Mouse (Mus musculus): Measurements from ENCODE around the gene Slc16a13. TPM values are rescaled to one million over a fixed set of nuclear protein-coding genes. Genes with fewer than 3 reads are reported as not detected.
A peak's percentile ranks its signal among the peaks of the same experiment; 100 is the strongest.

Gene Slc16a13
- polyA plus RNA-seq, 2 experiments: 9.2 to 9.3 TPM

DNA sequence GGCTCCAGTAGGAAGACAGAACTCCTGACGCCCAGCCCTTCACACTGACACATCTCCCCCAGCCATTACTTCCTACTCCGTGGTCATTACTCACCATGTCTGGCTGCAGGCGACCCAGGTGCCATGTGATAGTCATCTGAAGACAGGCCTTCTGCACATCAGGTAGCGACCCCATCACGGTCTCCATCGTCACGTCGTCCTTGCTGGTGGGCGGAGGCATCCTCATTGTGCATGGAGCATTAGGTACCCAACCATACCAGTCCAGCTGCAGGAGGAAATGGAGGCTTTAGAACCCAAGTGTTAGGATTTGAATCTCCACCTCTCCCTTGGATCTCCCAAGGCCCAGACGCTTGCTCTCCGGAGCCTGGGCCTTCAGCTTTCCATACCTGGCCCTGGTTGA lies 21.7 kb upstream of the Slc16a13 start:
- TF ChIP-seq POLR2A (IDR thresholded peaks at IDR 0.05; ENCODE audit: borderline replicate concordance, extremely low read depth, insufficient read depth, insufficient read length): no peak
- DNase-seq (ENCODE audit: low spot score) (no peak), ATAC-seq (ENCODE audit: low FRiP score, low read depth) (no peak)
- H3K36me3 ChIP-seq (ENCODE audit: control insufficient read depth, insufficient read depth, low read length): no peaks in the 10 kb centered on the region
- H3K27me3 ChIP-seq (ENCODE audit: control insufficient read depth, insufficient read depth, low read length): no peaks in the 10 kb centered on the region
- H3K9ac ChIP-seq (ENCODE audit: low read depth, low read length, severe bottlenecking): no peak overlapping the region
- H3K9me3 ChIP-seq (ENCODE audit: control insufficient read depth, low read length): no peaks in the 10 kb centered on the region
- H3K4me1 ChIP-seq (ENCODE audit: control insufficient read depth, insufficient read depth, low read length): peaks cover 12% of the 10 kb centered on the region
- 69% methylated on average over 11 of the region's 11 CpGs for WGBS
- H3K27ac ChIP-seq (replicated peaks; ENCODE audit: low read depth, low read length): no peak overlapping the region
- no peak overlapping the region for H3K4me3 ChIP-seq (replicated peaks; ENCODE audit: low read length)
- H3K4me2 ChIP-seq (replicated peaks; ENCODE audit: low read depth, low read length, severe bottlenecking): no peak overlapping the region

DNA sequence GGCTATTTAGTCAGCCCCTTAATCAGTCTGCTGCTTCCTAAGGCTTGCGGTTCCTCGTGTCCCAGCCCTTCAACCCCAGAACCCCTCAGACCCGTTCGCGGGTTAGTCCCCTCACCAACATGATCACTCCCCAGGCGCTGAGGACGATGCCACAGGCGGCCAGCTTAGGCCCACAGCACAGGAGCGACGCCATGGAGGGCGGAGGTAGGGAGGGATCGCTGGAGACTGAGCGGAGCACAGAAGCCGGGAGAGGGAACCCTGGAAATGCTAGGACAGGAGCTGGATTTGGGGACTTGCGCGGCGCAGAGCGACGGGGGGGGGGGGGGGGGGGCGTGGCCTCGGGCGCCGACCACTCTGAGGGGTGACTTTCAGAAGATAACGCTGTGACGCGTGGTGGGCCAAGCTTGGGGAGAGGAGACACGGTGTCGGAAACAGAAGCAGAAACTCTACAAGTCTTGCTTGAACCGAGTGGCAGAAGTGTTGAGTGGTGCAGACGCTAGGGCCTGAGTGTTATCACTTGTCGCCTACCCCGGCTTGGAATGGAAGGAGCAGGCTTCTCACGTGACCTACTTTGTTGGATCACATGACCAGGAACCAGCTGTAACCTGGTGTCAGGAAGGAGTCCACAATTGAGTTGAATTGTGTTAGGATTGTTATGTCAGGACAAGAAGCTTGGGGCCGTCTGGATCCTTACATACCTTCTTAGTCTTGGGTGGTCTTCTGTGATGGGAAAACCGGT lies 18.8 kb upstream of the Slc16a13 start, which contains the start of the genes Gm21988 and Rnasek:
Gm21988 (minus strand) TSS at position 290 of the 739 bp plus-strand sequence.
Rnasek (minus strand) TSS at position 302 of the 739 bp plus-strand sequence.
- Histone ChIP-seq H3K4me1 (ENCODE audit: control insufficient read depth, insufficient read depth, low read length) (peaks cover 20% of the 10 kb centered on the region), H3K4me3 (replicated peaks; ENCODE audit: low read length) (peak within 1 kb of the TSS; percentile 67), H3K4me2 (replicated peaks; ENCODE audit: low read depth, low read length, severe bottlenecking) (peak within 1 kb of the TSS; percentile 88), H3K27ac (replicated peaks; ENCODE audit: low read depth, low read length) (peak within 1 kb of the TSS; percentile 74), H3K36me3 (ENCODE audit: control insufficient read depth, insufficient read depth, low read length) (peaks cover 14% of the 10 kb centered on the region), H3K27me3 (ENCODE audit: control insufficient read depth, insufficient read depth, low read length) (no peaks in the 10 kb centered on the region), H3K9me3 (ENCODE audit: control insufficient read depth, low read length) (no peaks in the 10 kb centered on the region), H3K9ac (ENCODE audit: low read depth, low read length, severe bottlenecking) (peak within 1 kb of the TSS; percentile 75)
- under 1% methylated on average over 25 of the region's 35 CpGs for WGBS
- DNase-seq (ENCODE audit: low spot score): peak; percentile 90
- TF ChIP-seq POLR2A (IDR thresholded peaks at IDR 0.05; ENCODE audit: borderline replicate concordance, extremely low read depth, insufficient read depth, insufficient read length): no peak
- ATAC-seq (ENCODE audit: low FRiP score, low read depth): peak; percentile 60

DNA sequence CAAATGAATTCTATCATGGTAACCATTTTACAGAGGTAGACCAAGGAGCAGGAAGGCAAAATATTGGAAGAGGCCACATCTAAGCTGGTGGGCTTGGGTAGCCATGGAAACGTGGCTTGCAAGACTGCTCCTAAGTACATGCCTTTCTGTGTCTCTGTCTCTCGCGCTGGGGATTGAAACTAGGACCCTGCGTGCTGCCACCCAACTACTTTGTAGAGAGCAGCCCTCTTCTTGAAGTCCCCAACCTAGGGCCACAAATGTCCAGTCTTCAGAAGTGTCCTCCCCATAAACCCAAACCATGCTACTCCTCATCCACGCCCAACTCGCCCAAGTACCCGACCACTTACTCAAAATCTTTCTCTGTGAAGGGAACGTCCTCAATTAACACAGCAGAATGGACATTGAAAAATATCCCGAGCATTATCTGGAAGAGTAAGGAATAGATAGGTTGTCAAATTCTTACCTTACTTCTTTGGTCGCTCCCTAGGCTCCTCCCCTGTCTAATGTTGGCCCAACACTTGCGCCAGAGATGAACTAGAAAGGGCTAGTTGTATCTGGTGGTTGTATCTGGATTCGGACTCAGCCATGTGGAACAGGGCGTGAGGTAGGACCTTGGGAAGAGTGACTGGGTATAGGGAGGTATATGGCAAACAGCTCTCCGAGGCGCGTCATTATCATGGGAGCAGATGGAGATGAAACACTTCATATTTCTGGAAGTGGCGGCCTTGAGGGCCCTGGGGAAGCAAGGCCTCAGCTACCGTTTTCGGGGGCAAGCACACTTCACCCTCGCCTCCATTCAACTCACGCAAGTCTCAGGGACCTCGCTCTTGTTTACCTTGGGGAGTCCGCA lies 18.0 kb upstream of the Slc16a13 start:
- 14% methylated on average over 23 of the region's 23 CpGs for WGBS
- peaks cover 21% of the 10 kb centered on the region for H3K36me3 ChIP-seq (ENCODE audit: control insufficient read depth, insufficient read depth, low read length)
- no peak for TF ChIP-seq POLR2A (IDR thresholded peaks at IDR 0.05; ENCODE audit: borderline replicate concordance, extremely low read depth, insufficient read depth, insufficient read length)
- peak overlapping the region; percentile 75 for H3K9ac ChIP-seq (ENCODE audit: low read depth, low read length, severe bottlenecking)
- peak overlapping the region; percentile 88 for H3K4me2 ChIP-seq (replicated peaks; ENCODE audit: low read depth, low read length, severe bottlenecking)
- no peaks in the 10 kb centered on the region for H3K9me3 ChIP-seq (ENCODE audit: control insufficient read depth, low read length)
- peaks cover 20% of the 10 kb centered on the region for H3K4me1 ChIP-seq (ENCODE audit: control insufficient read depth, insufficient read depth, low read length)
- DNase-seq (ENCODE audit: low spot score): no peak
- ATAC-seq (ENCODE audit: low FRiP score, low read depth): no peak
- H3K27me3 ChIP-seq (ENCODE audit: control insufficient read depth, insufficient read depth, low read length): no peaks in the 10 kb centered on the region
- H3K4me3 ChIP-seq (replicated peaks; ENCODE audit: low read length): peak overlapping the region; percentile 67
- peak overlapping the region; percentile 74 for H3K27ac ChIP-seq (replicated peaks; ENCODE audit: low read depth, low read length)

DNA sequence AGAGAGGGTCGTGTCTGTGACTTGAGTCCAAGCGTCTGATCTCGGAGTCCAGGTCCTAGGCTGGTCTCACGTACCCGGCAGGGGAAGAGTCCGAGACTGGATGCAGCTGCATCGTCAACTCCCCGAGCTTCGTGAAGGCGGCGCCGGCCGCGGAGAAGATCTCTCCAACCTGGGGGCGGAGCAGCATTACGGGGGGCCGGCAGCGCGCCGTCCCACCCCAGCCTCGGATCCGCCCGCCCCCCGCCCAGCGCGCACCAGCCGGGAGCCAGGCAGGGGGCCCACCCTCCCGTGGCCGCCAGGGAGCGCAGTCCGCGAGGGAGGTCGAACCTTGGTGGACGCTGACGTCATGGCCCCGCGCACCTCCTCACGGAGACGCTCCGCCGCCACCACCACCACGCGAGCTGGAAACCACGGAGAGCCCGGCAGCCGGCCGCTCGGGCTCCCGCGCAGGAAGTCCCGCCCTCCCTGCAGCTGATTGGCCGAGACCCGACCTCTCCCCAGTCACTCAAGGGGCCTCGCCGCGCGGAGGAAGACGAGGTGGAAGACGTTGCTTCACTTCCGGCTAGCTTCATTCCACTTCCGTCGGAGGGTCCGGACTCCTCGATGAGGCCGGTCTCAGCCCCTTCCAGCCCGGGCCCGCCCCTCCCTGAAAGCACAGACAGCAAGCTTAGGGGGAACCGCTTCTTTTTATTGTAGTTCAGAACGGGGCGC lies 16.7 kb upstream of the Slc16a13 start, which contains the start of gene 0610010K14Rik:
0610010K14Rik (minus strand) TSS at position 458 of the 711 bp plus-strand sequence.
- H3K4me1 ChIP-seq (ENCODE audit: control insufficient read depth, insufficient read depth, low read length): peaks cover 31% of the 10 kb centered on the region
- peak; percentile 95 for DNase-seq (ENCODE audit: low spot score)
- WGBS: under 1% methylated on average over 56 of the region's 70 CpGs
- no peaks in the 10 kb centered on the region for H3K27me3 ChIP-seq (ENCODE audit: control insufficient read depth, insufficient read depth, low read length)
- no peaks in the 10 kb centered on the region for H3K9me3 ChIP-seq (ENCODE audit: control insufficient read depth, low read length)
- peak; percentile 83; the same call in 1 of the 2 replicates for TF ChIP-seq POLR2A (IDR thresholded peaks at IDR 0.05; ENCODE audit: borderline replicate concordance, extremely low read depth, insufficient read depth, insufficient read length)
- H3K36me3 ChIP-seq (ENCODE audit: control insufficient read depth, insufficient read depth, low read length): peaks cover 21% of the 10 kb centered on the region
- H3K4me3 ChIP-seq (replicated peaks; ENCODE audit: low read length): peak within 1 kb of the TSS; percentile 67
- ATAC-seq (ENCODE audit: low FRiP score, low read depth): peak; percentile 93
- peak within 1 kb of the TSS; percentile 88 for H3K4me2 ChIP-seq (replicated peaks; ENCODE audit: low read depth, low read length, severe bottlenecking)
- H3K9ac ChIP-seq (ENCODE audit: low read depth, low read length, severe bottlenecking): peak within 1 kb of the TSS; percentile 75
- peak within 1 kb of the TSS; percentile 82 for H3K27ac ChIP-seq (replicated peaks; ENCODE audit: low read depth, low read length)

All from limb, embryonic 14.5 days (tissue).